Mouse (Mus musculus): ENCODE results near the gene Map2k5.

DNA sequence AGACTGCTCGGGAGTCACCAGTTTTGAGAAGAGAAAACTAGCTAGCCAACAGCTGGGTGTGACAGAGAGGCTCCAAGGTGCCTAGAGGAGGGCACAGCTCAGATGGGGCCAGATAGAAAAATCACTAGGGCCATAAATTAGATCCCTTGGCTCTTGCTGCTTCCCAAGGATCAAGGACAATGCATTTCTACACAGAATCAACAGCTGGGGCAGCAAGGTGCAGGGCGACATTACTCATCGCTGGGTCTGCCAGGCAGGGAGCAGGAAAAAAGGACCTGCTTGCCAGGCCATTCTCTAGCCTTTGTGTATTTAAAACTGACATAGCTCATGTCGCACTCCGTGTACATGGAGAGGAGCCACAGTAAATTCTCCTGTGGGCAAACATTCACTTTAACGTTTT is 155.5 kb downstream of the Map2k5 start:
- TF ChIP-seq CTCF (IDR thresholded peaks at IDR 0.05; ENCODE audit: control insufficient read depth, insufficient read depth, insufficient read length) (no peak), MYOD1 (IDR thresholded peaks at IDR 0.05; ENCODE audit: control insufficient read depth, insufficient read length, low read depth) (no peak), USF1 (IDR thresholded peaks at IDR 0.05; ENCODE audit: low read depth) (no peak), MAX (IDR thresholded peaks at IDR 0.05) (no peak), MYOG (IDR thresholded peaks at IDR 0.05; ENCODE audit: control insufficient read depth, extremely low read depth, insufficient read length) (no peak)
